Mouse (Mus musculus) kidney, adult 9 months (tissue): Measurements from ENCODE around the gene Bmp2k.

Experiments used
- DNase-seq: peaks from one replicate; pipeline ENCODE4 v3.0.0; 2022

The Bmp2k gene

GRCm38 (mm10) chr5:97056791-97057450 lies 59.4 kb downstream of the Bmp2k start:
- peak; percentile 71 for DNase-seq

DNA sequence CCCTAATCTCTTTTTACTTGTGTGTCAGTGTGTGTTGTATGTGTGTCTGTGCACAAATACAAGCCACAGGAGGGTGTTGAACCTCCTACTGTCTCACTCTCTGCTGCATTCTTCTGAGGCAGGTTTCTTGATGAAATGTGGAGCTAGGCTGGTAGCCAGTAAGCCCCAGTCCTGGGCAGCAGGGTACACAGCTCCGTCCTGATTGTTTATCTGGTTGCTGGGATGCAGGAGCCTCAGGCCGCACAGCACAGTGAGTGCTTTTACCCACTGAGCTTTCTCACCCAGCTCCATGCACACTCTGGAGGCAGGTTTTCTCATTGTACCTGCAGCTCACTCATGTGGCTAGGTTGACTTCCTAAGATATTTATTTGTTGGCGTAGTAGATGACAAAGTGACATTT lies 63.4 kb downstream of the Bmp2k start:
- no peak for DNase-seq

- no peak for DNase-seq
Measured at GRCm38 (mm10) chr5:97062041-97062440, 64.6 kb downstream of the Bmp2k start.

GRCm38 (mm10) chr5:97065746-97066145 lies 68.3 kb downstream of the Bmp2k start:
- DNase-seq, result no peak

DNA sequence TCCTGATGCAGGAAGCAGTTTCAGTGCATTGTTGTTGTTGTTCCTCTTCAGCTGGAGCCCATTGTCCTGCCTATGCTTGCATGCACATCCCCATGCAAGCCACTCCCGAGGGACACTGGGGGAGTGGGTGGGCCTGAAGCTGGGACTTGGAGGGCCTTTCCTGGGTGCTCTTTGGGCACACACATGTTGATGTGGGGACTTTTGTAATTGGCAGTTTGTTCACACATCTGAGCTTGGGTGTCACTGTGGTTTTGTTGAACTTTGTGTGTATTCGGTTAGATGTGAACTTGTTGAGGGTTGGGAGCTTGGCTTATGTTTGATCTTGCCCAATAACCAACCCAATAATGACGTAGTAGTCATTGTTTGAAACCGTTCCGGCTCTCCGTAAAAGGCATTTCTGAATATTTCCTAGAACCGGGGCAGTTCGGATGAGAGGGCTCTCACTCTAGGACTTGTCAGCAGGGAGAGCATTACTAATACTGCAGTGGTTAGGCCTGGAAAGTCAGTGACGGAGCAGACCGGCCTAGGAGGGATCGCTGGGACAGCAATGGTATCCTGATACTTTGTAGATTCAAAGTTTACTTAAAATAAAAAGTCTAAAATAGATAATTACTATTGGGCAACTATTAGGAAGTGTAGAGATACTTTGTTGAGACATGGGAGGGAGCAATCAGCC lies 78.1 kb downstream of the Bmp2k start:
- DNase-seq, result no peak

GRCm38 (mm10) chr5:97076167-97076566 lies 78.7 kb downstream of the Bmp2k start:
- DNase-seq, result no peak

GRCm38 (mm10) chr5:97077676-97078075 lies 80.2 kb downstream of the Bmp2k start:
- DNase-seq, result no peak

- peak; percentile 71 for DNase-seq
Measured at GRCm38 (mm10) chr5:97078641-97079040, 81.2 kb downstream of the Bmp2k start.

DNA sequence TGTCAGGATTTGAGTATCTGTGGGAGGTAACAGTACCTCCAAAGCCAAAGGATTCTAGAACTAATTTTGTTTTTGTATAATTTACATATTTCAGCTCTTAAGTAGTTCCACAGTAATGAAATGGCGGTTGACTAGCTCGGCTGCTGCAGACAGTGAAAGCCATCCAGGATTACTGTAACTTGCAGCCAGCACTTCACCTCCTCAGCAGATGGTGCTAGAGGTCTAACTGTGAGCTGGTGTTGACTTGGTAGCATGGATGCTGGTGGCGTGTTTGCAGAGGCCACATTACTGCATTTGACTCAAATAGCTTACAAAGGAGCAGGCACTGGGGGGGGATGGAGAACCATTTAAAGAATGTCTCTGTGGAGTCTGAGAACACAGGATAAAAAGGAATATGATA lies 84.0 kb downstream of the Bmp2k start:
- no peak for DNase-seq

DNA sequence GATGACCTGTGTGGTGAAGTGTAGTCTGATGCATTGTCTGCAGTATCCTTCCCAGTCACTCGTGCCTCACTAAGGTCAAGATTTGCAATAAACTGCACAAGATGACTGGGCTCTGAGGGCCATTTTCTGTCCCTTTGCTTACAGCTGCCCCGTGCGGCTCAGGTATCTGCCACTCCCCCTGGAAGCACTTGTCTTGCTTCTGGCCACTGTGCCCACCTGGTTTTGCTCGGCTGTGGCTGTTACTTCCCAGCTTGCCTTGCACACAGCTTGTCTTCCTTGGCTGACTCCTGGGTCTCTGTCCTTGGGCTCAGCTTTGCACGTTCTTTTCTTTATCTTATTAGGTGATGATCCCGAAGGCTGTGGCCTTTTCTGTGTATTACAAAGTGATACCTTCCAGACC lies 86.2 kb downstream of the Bmp2k start:
- no peak for DNase-seq

DNA sequence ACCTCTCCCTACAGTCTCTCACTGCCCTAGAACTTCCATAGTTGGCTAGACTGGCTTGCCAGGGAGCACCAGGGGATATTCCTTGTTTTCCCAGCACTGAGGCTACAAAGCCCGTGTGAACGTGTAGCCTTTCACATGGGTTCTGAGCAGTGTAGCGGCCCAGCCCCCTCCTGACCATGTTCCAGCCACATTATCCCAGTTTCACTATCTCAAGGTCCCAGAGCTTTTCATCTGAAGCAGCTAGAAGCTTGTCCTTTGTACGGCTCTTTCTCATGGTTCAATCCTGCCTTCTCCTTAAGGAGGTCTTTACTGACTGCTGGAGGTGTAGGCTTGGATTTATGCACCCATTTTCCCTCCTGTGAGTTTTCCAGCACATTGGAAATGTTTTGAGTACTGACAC lies 87.1 kb downstream of the Bmp2k start:
- DNase-seq, result no peak

- no peak for DNase-seq
Measured at GRCm38 (mm10) chr5:97085071-97085470, 87.6 kb downstream of the Bmp2k start.

GRCm38 (mm10) chr5:97087030-97087630 lies 89.6 kb downstream of the Bmp2k start:
- no peak for DNase-seq

- no peak for DNase-seq
Measured at GRCm38 (mm10) chr5:97087746-97088145, 90.3 kb downstream of the Bmp2k start.

DNA sequence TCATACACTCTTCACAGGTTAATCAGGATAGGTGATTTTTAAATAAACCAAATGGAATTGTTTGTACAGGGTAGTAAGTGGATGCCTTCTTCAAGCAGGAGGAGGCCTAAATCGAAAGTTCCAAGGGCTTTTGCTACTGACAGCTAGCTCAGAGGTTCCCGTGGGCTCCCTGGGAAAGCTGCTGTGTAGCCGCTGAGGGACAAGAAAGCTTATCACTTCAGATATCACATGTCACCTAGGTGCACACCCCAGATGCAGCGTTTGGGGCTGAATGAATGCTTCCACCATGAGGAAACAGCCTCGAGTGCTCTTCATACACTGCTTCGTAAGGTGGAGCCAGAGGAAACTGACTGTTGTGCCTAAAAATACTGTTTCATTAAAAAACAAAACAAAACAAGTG lies 90.7 kb downstream of the Bmp2k start:
- no peak for DNase-seq

GRCm38 (mm10) chr5:97089426-97089825 lies 91.9 kb downstream of the Bmp2k start:
- DNase-seq, result peak; percentile 67

GRCm38 (mm10) chr5:97090034-97090784 lies 92.7 kb downstream of the Bmp2k start:
- peak; percentile 62 for DNase-seq

DNA sequence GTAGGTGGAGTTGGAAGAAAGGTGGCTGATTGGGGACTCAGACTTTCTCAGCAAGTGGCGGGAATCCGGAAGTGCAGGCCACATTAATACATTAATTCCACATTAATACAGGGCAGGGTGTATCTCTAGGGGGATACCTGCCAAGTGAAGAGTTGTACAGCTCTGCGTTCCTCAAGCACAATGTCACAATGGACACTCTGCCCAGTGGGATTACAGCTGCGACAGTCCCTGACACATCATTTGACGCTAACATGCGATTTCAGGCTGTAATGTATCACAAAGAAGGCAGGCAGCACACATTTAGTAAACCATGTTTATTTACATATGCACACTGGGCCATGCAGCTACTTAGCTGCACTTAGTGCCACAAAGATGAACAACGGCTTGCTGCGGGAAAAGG lies 95.5 kb downstream of the Bmp2k start:
- no peak for DNase-seq

DNA sequence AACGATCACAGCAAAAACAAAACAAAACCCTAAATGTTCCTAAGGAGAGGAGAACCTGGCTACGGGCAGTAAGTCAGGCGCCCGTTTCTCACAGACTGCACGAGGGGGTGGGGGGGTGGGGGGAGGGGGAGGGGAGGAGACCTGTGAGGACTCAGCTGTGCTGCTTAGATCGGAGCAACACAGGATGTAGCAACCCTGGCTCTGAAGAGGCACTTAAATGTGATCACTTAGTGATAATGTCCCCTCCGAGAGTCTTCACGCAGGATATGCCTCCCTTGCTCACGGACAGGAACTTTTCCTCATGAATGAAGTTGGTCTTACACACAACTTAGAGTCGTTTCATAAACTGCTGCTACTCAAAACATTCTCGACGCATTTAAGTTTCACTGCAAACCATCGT lies 97.8 kb downstream of the Bmp2k start:
- DNase-seq, result no peak

DNA sequence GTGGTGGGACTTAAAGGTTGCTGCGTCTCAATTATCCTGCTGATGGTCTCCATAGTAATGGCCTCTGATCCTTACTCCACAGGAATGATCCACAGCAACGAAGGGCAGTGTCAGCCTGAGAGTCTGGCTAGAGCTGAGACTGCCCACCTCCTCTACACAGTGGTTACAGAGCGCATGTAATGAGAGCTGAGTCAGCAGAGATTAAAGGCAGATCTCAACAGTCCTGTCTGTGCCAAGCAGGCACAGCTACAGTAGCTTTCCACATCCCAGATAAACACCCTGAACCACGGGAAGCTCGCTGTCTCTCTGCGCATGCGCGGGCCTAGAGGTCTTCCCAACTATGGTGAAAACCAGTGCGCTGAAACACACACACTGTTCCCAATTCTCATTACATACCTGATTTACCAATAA lies 100.1 kb downstream of the Bmp2k start:
- DNase-seq, result no peak

DNA sequence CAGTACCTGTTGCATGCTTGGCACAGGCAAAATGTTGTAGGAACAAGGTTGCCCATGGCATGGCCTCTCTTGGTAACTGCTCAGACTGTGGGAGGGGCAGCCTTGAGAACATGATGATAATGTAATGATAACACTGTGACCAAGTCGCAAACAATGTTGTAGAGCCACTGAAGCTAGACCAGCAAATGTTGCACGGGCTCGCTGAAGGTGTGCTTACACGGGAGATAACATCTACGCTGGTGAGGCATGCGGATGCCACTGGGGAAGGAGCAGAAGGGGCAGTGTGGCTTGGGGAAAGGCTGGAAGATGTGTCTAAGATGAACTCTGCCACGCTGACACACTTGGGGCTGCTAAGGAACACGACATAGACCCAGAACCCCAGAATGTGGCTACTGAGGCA lies 102.5 kb downstream of the Bmp2k start:
- DNase-seq, result no peak

- DNase-seq, result no peak
Measured at GRCm38 (mm10) chr5:97108333-97108732, 110.8 kb downstream of the Bmp2k start.

- no peak for DNase-seq
Measured at GRCm38 (mm10) chr5:97110133-97110532, 112.6 kb downstream of the Bmp2k start.

- DNase-seq, result no peak
Measured at GRCm38 (mm10) chr5:97110697-97111096, 113.2 kb downstream of the Bmp2k start.
